Mouse (Mus musculus) CH12.LX (cell line): ENCODE measurements around the gene Ghrl. TPM values are rescaled to one million over a fixed set of nuclear protein-coding genes. Genes with fewer than 3 reads are reported as not detected.

Source experiments
- DNase-seq: peaks from one replicate; pipeline ENCODE4 v3.0.0-alpha.2; 2013; ENCODE audit errors: extremely low read depth
- H3K27ac ChIP-seq: 2 replicates; pipeline ENCODE4 v1.5.1; 2012; ENCODE audit warnings: low read depth, mild to moderate bottlenecking, control low read depth, moderate library complexity; ENCODE audit not compliant: insufficient read depth
- H3K27me3 ChIP-seq: replicated peaks from 2 replicates; pipeline ENCODE3; 2012; ENCODE audit warnings: inconsistent platforms
- H3K36me3 ChIP-seq, 2 experiments: replicated peaks in 1 of 2; 2 replicates each; pipeline versions ENCODE3 to v1.6.1; 2012; ENCODE audit warnings: inconsistent platforms in 1 of 2, low read length in 1 of 2, mild to moderate bottlenecking in 1 of 2, mixed read lengths in 1 of 2, moderate library complexity in 1 of 2; ENCODE audit not compliant: control insufficient read depth in 1 of 2, insufficient read depth in 1 of 2
- H3K4me1 ChIP-seq, 2 experiments: 2 replicates each; pipeline ENCODE4 v1.6.1; 2012; ENCODE audit warnings: inconsistent platforms in 1 of 2, moderate library complexity in 1 of 2; ENCODE audit not compliant: insufficient read depth in 2 of 2, control insufficient read depth in 1 of 2
- H3K4me2 ChIP-seq: 2 replicates; pipeline ENCODE4 v1.6.1; 2012; ENCODE audit warnings: low read depth, mild to moderate bottlenecking, control low read depth; ENCODE audit not compliant: poor library complexity, insufficient read depth, severe bottlenecking
- H3K4me3 ChIP-seq, 3 experiments: fragments of 150-350 bp in 1 of 3; sonication (generic) in 1 of 3; replicated peaks in 1 of 3; 2 replicates each; pipeline versions ENCODE3 to v1.5.1; 2011 to 2012; ENCODE audit warnings: low read depth in 2 of 3, low read length in 2 of 3, mild to moderate bottlenecking in 2 of 3, moderate library complexity in 2 of 3, control low read depth in 1 of 3, improper control_type of control experiment in 1 of 3, inconsistent platforms in 1 of 3, mixed read lengths in 1 of 3; ENCODE audit not compliant: poor library complexity in 1 of 3
- H3K79me2 ChIP-seq: replicated peaks from 2 replicates; pipeline ENCODE4 v1.6.1; 2012; ENCODE audit warnings: mild to moderate bottlenecking, moderate library complexity; ENCODE audit not compliant: control insufficient read depth, poor library complexity, insufficient read depth, severe bottlenecking; ENCODE audit errors: extremely low read depth
- H3K9ac ChIP-seq: 2 replicates; pipeline ENCODE4 v1.6.1; 2012; ENCODE audit warnings: low read depth, mild to moderate bottlenecking, control low read depth, moderate library complexity; ENCODE audit not compliant: insufficient read depth
- H3K9me3 ChIP-seq: replicated peaks from 2 replicates; pipeline ENCODE3; 2012; ENCODE audit warnings: low read length, inconsistent platforms, mixed read lengths
- CHD1 ChIP-seq: IDR thresholded peaks from 2 replicates; pipeline ENCODE4 v1.6.1; 2012; ENCODE audit warnings: low read depth, low read length, improper control_type of control experiment, inconsistent platforms
- CHD2 ChIP-seq: IDR thresholded peaks from 2 replicates; pipeline ENCODE4 v1.6.1; 2011; ENCODE audit warnings: low read length, improper control_type of control experiment
- CTCF ChIP-seq, 2 experiments: IDR thresholded peaks in 1 of 2; conservative IDR thresholded peaks in 1 of 2; 2 replicates each; pipeline ENCODE4 v1.5.1; 2011 to 2012; ENCODE audit warnings: low read depth in 2 of 2, low read length in 2 of 2, improper control_type of control experiment in 1 of 2, inconsistent platforms in 1 of 2, mild to moderate bottlenecking in 1 of 2, moderate library complexity in 1 of 2
- ELF1 ChIP-seq: IDR thresholded peaks from 2 replicates; pipeline ENCODE4 v1.6.1; 2014; ENCODE audit warnings: low read depth, mild to moderate bottlenecking, inconsistent platforms, low read length, improper control_type of control experiment
- EP300 ChIP-seq: IDR thresholded peaks from 2 replicates; pipeline ENCODE4 v1.6.1; 2011; ENCODE audit warnings: low read length, improper control_type of control experiment
- ETS1 ChIP-seq: conservative IDR thresholded peaks from 2 replicates; pipeline ENCODE4 v1.6.1; 2012; ENCODE audit warnings: low read depth, mild to moderate bottlenecking, inconsistent platforms, low read length, improper control_type of control experiment, moderate library complexity
- GABPA ChIP-seq: IDR thresholded peaks from 2 replicates; pipeline ENCODE4 v1.6.1; 2012; ENCODE audit warnings: low read depth, low read length, improper control_type of control experiment, inconsistent platforms; ENCODE audit not compliant: insufficient replicate concordance
- HCFC1 ChIP-seq: IDR thresholded peaks from 2 replicates; pipeline ENCODE4 v1.6.1; 2012; ENCODE audit warnings: low read depth, mild to moderate bottlenecking, inconsistent platforms, low read length, improper control_type of control experiment
- IRF4 ChIP-seq: IDR thresholded peaks from 2 replicates; pipeline ENCODE4 v1.6.1; 2014; ENCODE audit warnings: low read depth, mild to moderate bottlenecking, inconsistent platforms, low read length, improper control_type of control experiment
- JUND ChIP-seq: conservative IDR thresholded peaks from 2 replicates; pipeline ENCODE4 v1.6.1; 2011; ENCODE audit warnings: low read depth, low read length, improper control_type of control experiment
- KAT2A ChIP-seq: IDR thresholded peaks from 2 replicates; pipeline ENCODE4 v1.6.1; 2012; ENCODE audit warnings: low read length, improper control_type of control experiment, inconsistent platforms; ENCODE audit not compliant: insufficient replicate concordance
- MAFK ChIP-seq: IDR thresholded peaks from 2 replicates; pipeline ENCODE4 v1.6.1; 2011; ENCODE audit warnings: low read length, improper control_type of control experiment; ENCODE audit not compliant: insufficient replicate concordance
- MAX ChIP-seq: IDR thresholded peaks from 2 replicates; pipeline ENCODE4 v1.6.1; 2011; ENCODE audit warnings: low read length, improper control_type of control experiment
- MEF2A ChIP-seq: IDR thresholded peaks from 2 replicates; pipeline ENCODE4 v1.6.1; 2014; ENCODE audit warnings: low read depth, mild to moderate bottlenecking, inconsistent platforms, low read length, improper control_type of control experiment, borderline replicate concordance
- MXI1 ChIP-seq: IDR thresholded peaks from 2 replicates; pipeline ENCODE4 v1.6.1; 2011; ENCODE audit warnings: mild to moderate bottlenecking, low read depth, low read length, improper control_type of control experiment
- NRF1 ChIP-seq: IDR thresholded peaks from 2 replicates; pipeline ENCODE4 v1.6.1; 2014; ENCODE audit warnings: low read depth, mild to moderate bottlenecking, inconsistent platforms, low read length, improper control_type of control experiment, moderate library complexity
- PAX5 ChIP-seq: IDR thresholded peaks from 2 replicates; pipeline ENCODE4 v1.6.1; 2012; ENCODE audit warnings: low read length, inconsistent platforms, mixed read lengths
- POLR2A ChIP-seq: IDR thresholded peaks from 2 replicates; pipeline ENCODE4 v1.6.1; 2011; ENCODE audit warnings: low read depth, mild to moderate bottlenecking, improper control_type of control experiment, low read length
- RAD21 ChIP-seq: IDR thresholded peaks from 2 replicates; pipeline ENCODE4 v1.6.1; 2011; ENCODE audit warnings: low read depth, mild to moderate bottlenecking, low read length, improper control_type of control experiment, moderate library complexity
- RCOR1 ChIP-seq: conservative IDR thresholded peaks from 2 replicates; pipeline ENCODE4 v1.6.1; 2012; ENCODE audit warnings: low read depth, mild to moderate bottlenecking, inconsistent platforms, low read length, improper control_type of control experiment
- SIN3A ChIP-seq: IDR thresholded peaks from 2 replicates; pipeline ENCODE4 v1.6.1; 2012; ENCODE audit warnings: low read length, improper control_type of control experiment, inconsistent platforms
- SMC3 ChIP-seq: IDR thresholded peaks from 2 replicates; pipeline ENCODE4 v1.6.1; 2011; ENCODE audit warnings: low read depth, low read length, improper control_type of control experiment
- TCF12 ChIP-seq: IDR thresholded peaks from 2 replicates; pipeline ENCODE4 v1.6.1; 2014; ENCODE audit warnings: low read depth, mild to moderate bottlenecking, inconsistent platforms, low read length, improper control_type of control experiment
- UBTF ChIP-seq: IDR thresholded peaks from 2 replicates; pipeline ENCODE4 v1.6.1; 2012; ENCODE audit warnings: low read depth, mild to moderate bottlenecking, inconsistent platforms, low read length, improper control_type of control experiment, moderate library complexity
- USF2 ChIP-seq: conservative IDR thresholded peaks from 2 replicates; pipeline ENCODE4 v1.6.1; 2011; ENCODE audit warnings: low read depth, low read length, improper control_type of control experiment
- ZC3H11A ChIP-seq: IDR thresholded peaks from 2 replicates; pipeline ENCODE4 v1.6.1; 2012; ENCODE audit warnings: low read depth, mild to moderate bottlenecking, inconsistent platforms, low read length, improper control_type of control experiment
- dilution Hi-C: fragments of 300-500 bp; cut with MboI; formaldehyde crosslinking; loops from 2 replicates; pipeline ENCODE4 v1.14.3; 2020; ENCODE audit warnings: low sequenced_read_pairs; ENCODE audit not compliant: extremely low pct_unique_long_range_greater_than_20kb, extremely low pct_ligation_motif_present
- in situ Hi-C: fragments of 300-500 bp; cut with MboI; formaldehyde crosslinking; loops from 3 replicates; pipeline ENCODE4 v1.14.3; 2019; ENCODE audit warnings: low sequenced_read_pairs, low pct_ligation_motif_present, low pct_unique_long_range_greater_than_20kb, mixed read lengths
- polyA plus RNA-seq: library from polyadenylated mRNA; unstranded; fragments of >175 nt; gene quantifications from 2 replicates; pipeline ENCODE4 v1.2.1, GENCODE M21; 2012; ENCODE audit warnings: low read depth; ENCODE audit not compliant: insufficient read length
- total RNA-seq, 2 experiments: library from RNA; depleted of rRNA; stranded (reverse); fragments of 300-350 nt in 1 of 2; fragments of >200 nt in 1 of 2; gene quantifications; 2 replicates each; pipeline ENCODE4 v1.2.3; 2012 to 2014

Gene Ghrl
- total RNA-seq (2012; rRNA removed) (not detected in 2 replicates), total RNA-seq (2014; rRNA removed) (not detected in 2 replicates), polyA plus RNA-seq (1.1 and 2.6 TPM in 2 replicates)

- dilution Hi-C loops = no loop called here
- peaks cover 0 to 8% of the 10 kb centered on the region in 2 experiments; a peak in 1 of 4 replicates for H3K4me1 ChIP-seq
- H3K36me3 ChIP-seq = peaks cover 77 to 98% of the 10 kb centered on the region in 2 experiments
These were observed at the start of gene Ghrl for GRCm38 (mm10) chr6:113719878-113720277. TSS of gene Ghrl (minus strand) at chr6:113719880.

GRCm38 (mm10) chr6:113768804-113769203 is 49.1 kb upstream of the Ghrl start:
- Histone ChIP-seq H3K27ac (no peak overlapping the region), H3K4me3 (no peak overlapping the region), H3K9ac (no peak overlapping the region), H3K27me3 (peaks cover 87% of the 10 kb centered on the region), H3K4me2 (no peak overlapping the region), H3K4me1 (no peaks in the 10 kb centered on the region), H3K9me3 (no peaks in the 10 kb centered on the region), H3K36me3 (no peaks in the 10 kb centered on the region), H3K79me2 (no peaks in the 10 kb centered on the region)
- dilution Hi-C loops = no loop called here
- in situ Hi-C loops = loop anchor here (25.0 kb wide), 1 partner anchor 193 kb away; no protein-coding TSS in a partner anchor
- DNase-seq = no peak
- TF ChIP-seq CTCF (conservative IDR thresholded peaks at IDR 0.05 in 1 of 2, IDR thresholded peaks at IDR 0.05 in 1 of 2; ENCODE audit: low read depth in 2 of 2, low read length in 2 of 2) (no peak), MXI1 (no peak), IRF4 (no peak), MAX (no peak), HCFC1 (no peak)

More at GRCm38 (mm10) chr6:113719878-113720277, at the start of gene Ghrl:
- Histone ChIP-seq H3K9me3 (no peaks in the 10 kb centered on the region), H3K4me2 (no peak within 1 kb of the TSS), H3K27ac (no peak within 1 kb of the TSS), H3K79me2 (no peaks in the 10 kb centered on the region), H3K9ac (no peak within 1 kb of the TSS), H3K4me3 (no peak within 1 kb of the TSS), H3K27me3 (no peaks in the 10 kb centered on the region)
- DNase-seq = no peak
- no peak for TF ChIP-seq NRF1
- no peak for TF ChIP-seq SIN3A
- no peak for TF ChIP-seq ZC3H11A
- no peak for TF ChIP-seq RAD21
- TF ChIP-seq MXI1 = no peak
- no peak for TF ChIP-seq CHD2
- no peak for TF ChIP-seq KAT2A
- in situ Hi-C loops = no loop called here

GRCm38 (mm10) chr6:113761644-113762043 is 42.0 kb upstream of the Ghrl start:
- no peaks in the 10 kb centered on the region for H3K36me3 ChIP-seq
- H3K27ac ChIP-seq = no peak overlapping the region
- dilution Hi-C loops (no loop called here), in situ Hi-C loops (loop anchor here (5.0 to 25.0 kb wide), 2 partner anchors 201 to 311 kb away; no protein-coding TSS in a partner anchor)
- no peaks in the 10 kb centered on the region for H3K79me2 ChIP-seq
- no peaks in the 10 kb centered on the region for H3K9me3 ChIP-seq
- no peak overlapping the region for H3K4me3 ChIP-seq
- DNase-seq = peak; percentile 71
- H3K9ac ChIP-seq = no peak overlapping the region
- peaks cover 93% of the 10 kb centered on the region for H3K27me3 ChIP-seq
- H3K4me1 ChIP-seq = no peaks in the 10 kb centered on the region
- no peak overlapping the region for H3K4me2 ChIP-seq
- TF ChIP-seq IRF4 = no peak
- no peak for TF ChIP-seq JUND
- TF ChIP-seq ELF1 = 0 out of 2 replicates have a peak, but pooled peaks have one; percentile 47
- TF ChIP-seq RCOR1 = no peak
- TF ChIP-seq CHD1 = no peak
- TF ChIP-seq ETS1 = no peak
- no peak for TF ChIP-seq GABPA
- no peak for TF ChIP-seq TCF12
- no peak for TF ChIP-seq MAFK
- TF ChIP-seq HCFC1 = no peak
- no peak for TF ChIP-seq PAX5
- peak; percentile 86 for TF ChIP-seq SMC3
- TF ChIP-seq USF2 = no peak
- TF ChIP-seq UBTF = no peak
- no peak for TF ChIP-seq MAX
- TF ChIP-seq MEF2A = no peak
- no peak for TF ChIP-seq POLR2A
- TF ChIP-seq EP300 = no peak
- no peak for TF ChIP-seq MXI1
